Mouse (Mus musculus) E14TG2a.4 (cell line): ENCODE measurements at regions not wholly inside any gene's neighbourhood (a gene's known extent, or its start where the extent isn't known, plus 50 kb on each side); places are given as distances from the start of the nearest gene placed in this dataset.

Experiments
- CTCF ChIP-seq: conservative IDR thresholded peaks from 2 replicates; pipeline ENCODE4 v1.5.1; 2014; ENCODE audit warnings: low read length
- NANOG ChIP-seq: IDR thresholded peaks from 2 replicates; pipeline ENCODE4 v1.6.1; 2014; ENCODE audit warnings: borderline replicate concordance, low read length, mixed read lengths
- POU5F1 ChIP-seq: IDR thresholded peaks from 2 replicates; pipeline ENCODE4 v1.6.1; 2014; ENCODE audit warnings: low read length, borderline replicate concordance

DNA sequence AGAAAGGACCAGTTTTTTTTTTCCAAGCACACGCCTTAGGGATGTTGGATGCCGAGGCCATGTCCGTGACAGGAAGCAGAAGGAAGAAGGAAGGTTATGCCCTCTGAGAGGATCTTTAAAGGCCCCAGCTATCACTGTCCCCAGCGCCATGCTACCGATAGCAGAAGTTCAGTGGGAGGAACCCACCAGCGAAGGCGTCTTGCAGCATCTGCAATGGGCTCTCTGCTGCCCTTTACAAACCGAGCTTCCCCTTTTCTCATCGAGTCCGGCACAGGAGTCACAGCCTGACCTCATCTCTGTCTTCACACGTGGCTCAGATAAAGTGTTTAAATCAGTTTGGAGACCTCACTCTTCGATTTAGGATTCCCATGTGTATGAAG lies 193.5 kb downstream of the Opa1 start:
- TF ChIP-seq CTCF (no peak), NANOG (no peak), POU5F1 (no peak)
